Mouse (Mus musculus) olfactory bulb, adult 2 months (tissue): ENCODE measurements around the gene Pom121. TPM values are rescaled to one million over a fixed set of nuclear protein-coding genes. Genes with fewer than 3 reads are reported as not detected.
"Not testable (repeated sequence)": the region's sequence is repeated elsewhere in the genome, so short reads cannot be mapped to it uniquely, and the experiment has no call there.

ENCODE experiments used
- H3K27ac ChIP-seq: fragments of 200-500 bp; 2 replicates; pipeline ENCODE4 v1.5.1; 2012; ENCODE audit warnings: low read depth, low read length; ENCODE audit not compliant: insufficient read depth
- H3K4me1 ChIP-seq: fragments of 200-500 bp; 2 replicates; pipeline ENCODE4 v1.6.1; 2012; ENCODE audit warnings: low read length; ENCODE audit not compliant: control insufficient read depth, insufficient read depth
- H3K4me3 ChIP-seq: fragments of 200-500 bp; 2 replicates; pipeline ENCODE4 v1.5.1; 2012; ENCODE audit warnings: mild to moderate bottlenecking, low read depth, low read length, moderate library complexity; ENCODE audit not compliant: insufficient read depth
- CTCF ChIP-seq: fragments of 200-500 bp; IDR thresholded peaks from 2 replicates; pipeline ENCODE4 v1.5.1; 2012; ENCODE audit warnings: low read depth, mild to moderate bottlenecking, low read length, moderate library complexity; ENCODE audit not compliant: insufficient read depth
- POLR2A ChIP-seq: fragments of 200-500 bp; IDR thresholded peaks from 2 replicates; pipeline ENCODE4 v1.6.1; 2012; ENCODE audit warnings: mild to moderate bottlenecking, low read depth, low read length, moderate library complexity; ENCODE audit not compliant: insufficient read depth
- WGBS: fragments of 180-500 bp; shearing (Covaris S2); methylation state at CpG from one replicate; pipeline ENCODE4 v1.1.7; 2018; 5-methylcytosine and 5-hydroxymethylcytosine counted together
- polyA plus RNA-seq: library from polyadenylated mRNA; stranded (reverse); fragments of >200 nt; gene quantifications from 2 replicates; pipeline ENCODE4 v1.2.4, GENCODE M21; 2012; ENCODE audit warnings: low replicate concordance; ENCODE audit not compliant: missing spikeins, insufficient read depth, insufficient read length

Pom121 gene
- polyA plus RNA-seq, 1 experiment, result not detected

- Histone ChIP-seq H3K27ac (no peak overlapping the region), H3K4me3 (no peak overlapping the region), H3K4me1 (peaks cover 12% of the 10 kb centered on the region)
- WGBS, result 99% methylated on average over 5 of the region's 5 CpGs
- TF ChIP-seq POLR2A (no peak), CTCF (no peak)
These were observed 20.7 kb downstream of the Pom121 start for GRCm38 (mm10) chr5:135373601-135374000.

GRCm38 (mm10) chr5:135371195-135371594 lies 23.2 kb downstream of the Pom121 start:
- peaks cover 12% of the 10 kb centered on the region for H3K4me1 ChIP-seq
- H3K4me3 ChIP-seq, result no peak overlapping the region
- no peak for TF ChIP-seq CTCF
- TF ChIP-seq POLR2A, result no peak
- no peak overlapping the region for H3K27ac ChIP-seq
- WGBS, result 98% methylated on average over 13 of the region's 13 CpGs

GRCm38 (mm10) chr5:135369787-135370654 lies 24.3 kb downstream of the Pom121 start, which contains the start of gene Nsun5:
Gene Nsun5 (plus strand): TSS chr5:135369953.
- WGBS, result under 1% methylated on average over 64 of the region's 64 CpGs
- H3K27ac ChIP-seq, result peak within 1 kb of the TSS; percentile 72; the same call in 1 of the 2 replicates
- peak within 1 kb of the TSS; percentile 94 for H3K4me3 ChIP-seq
- TF ChIP-seq POLR2A (peak; percentile 79), CTCF (no peak)
- H3K4me1 ChIP-seq, result peaks cover 12% of the 10 kb centered on the region

DNA sequence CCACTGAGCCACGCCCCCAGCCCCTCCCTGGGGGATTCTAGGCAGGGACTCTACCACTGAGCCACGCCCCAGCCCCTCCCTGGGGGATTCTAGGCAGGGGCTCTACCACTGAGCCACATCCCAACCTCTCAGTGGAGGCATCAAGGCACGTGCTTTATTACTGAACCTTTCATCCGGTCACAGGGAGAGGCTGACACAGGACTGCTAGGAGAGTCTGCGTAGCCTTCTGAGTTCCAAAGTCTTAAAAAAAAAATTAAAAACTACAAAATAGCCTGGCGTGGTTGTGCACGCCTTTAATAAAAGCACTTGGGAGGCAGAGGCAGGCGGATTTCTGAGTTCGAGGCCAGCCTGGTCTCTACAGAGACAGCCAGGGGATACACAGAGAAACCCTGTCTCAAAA lies 25.1 kb downstream of the Pom121 start:
- H3K4me3 ChIP-seq, result peak overlapping the region; percentile 94
- H3K27ac ChIP-seq, result not testable (repeated sequence)
- WGBS, result 60% methylated on average over 9 of the region's 9 CpGs
- peaks cover 12% of the 10 kb centered on the region for H3K4me1 ChIP-seq

GRCm38 (mm10) chr5:135368312-135368711 lies 26.0 kb downstream of the Pom121 start:
- 79% methylated on average over 6 of the region's 6 CpGs for WGBS
- Histone ChIP-seq H3K4me1 (peaks cover 12% of the 10 kb centered on the region), H3K4me3 (no peak overlapping the region)

DNA sequence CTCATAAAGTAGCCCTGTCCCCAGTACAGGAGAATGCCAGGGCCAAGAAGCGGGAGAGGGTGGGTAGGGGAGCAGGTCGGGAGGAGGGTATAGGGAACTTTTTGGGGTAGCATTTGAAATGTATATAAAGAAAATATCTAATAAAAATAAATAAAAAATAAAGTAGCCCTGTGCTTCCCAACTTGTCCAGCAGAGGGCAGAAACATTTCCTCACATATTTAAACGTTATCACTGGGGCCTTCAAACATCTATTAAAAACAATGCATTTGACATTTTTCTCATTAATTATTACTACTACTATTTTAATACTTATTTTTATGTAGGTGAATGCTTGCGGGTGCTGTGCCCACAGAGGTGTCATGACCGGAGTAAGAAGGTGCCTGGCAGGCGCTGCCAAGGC lies 26.5 kb downstream of the Pom121 start:
- H3K4me3 ChIP-seq, result no peak overlapping the region
- 53% methylated on average over 6 of the region's 6 CpGs for WGBS
- no peak for TF ChIP-seq CTCF
- TF ChIP-seq POLR2A, result no peak
- peaks cover 12% of the 10 kb centered on the region for H3K4me1 ChIP-seq
- no peak overlapping the region for H3K27ac ChIP-seq

More at GRCm38 (mm10) chr5:135368312-135368711, 26.0 kb downstream of the Pom121 start:
- TF ChIP-seq POLR2A (no peak), CTCF (no peak)
- no peak overlapping the region for H3K27ac ChIP-seq

GRCm38 (mm10) chr5:135363540-135363939 lies 30.8 kb downstream of the Pom121 start:
- Histone ChIP-seq H3K4me1 (no peaks in the 10 kb centered on the region), H3K27ac (no peak overlapping the region), H3K4me3 (no peak overlapping the region)
- 26% methylated on average over 12 of the region's 12 CpGs for WGBS
- TF ChIP-seq POLR2A, result no peak
- TF ChIP-seq CTCF, result no peak; the same call in 1 of the 2 replicates

DNA sequence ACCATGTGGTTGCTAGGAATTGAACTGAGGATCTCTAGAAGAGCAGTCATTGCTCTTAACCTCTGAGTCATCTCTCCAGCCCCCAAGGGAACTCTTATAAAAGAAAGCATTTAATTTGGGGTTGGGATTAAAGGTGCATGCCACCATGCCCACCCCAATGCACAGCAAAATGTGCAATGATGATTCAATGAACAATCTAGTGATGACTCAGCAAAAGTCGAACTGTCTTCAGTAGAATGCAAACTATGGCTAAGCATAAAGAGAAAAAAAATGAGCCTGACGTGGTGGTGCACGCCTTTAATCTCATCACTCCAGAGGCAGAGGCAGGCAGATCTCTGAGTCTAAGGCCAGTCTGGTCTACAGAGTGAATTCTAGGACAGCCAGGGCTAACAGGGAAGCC lies 31.8 kb downstream of the Pom121 start:
- Histone ChIP-seq H3K27ac (no peak overlapping the region), H3K4me1 (no peaks in the 10 kb centered on the region), H3K4me3 (no peak overlapping the region)
- 79% methylated on average over 3 of the region's 3 CpGs for WGBS
- TF ChIP-seq POLR2A (no peak), CTCF (no peak)

DNA sequence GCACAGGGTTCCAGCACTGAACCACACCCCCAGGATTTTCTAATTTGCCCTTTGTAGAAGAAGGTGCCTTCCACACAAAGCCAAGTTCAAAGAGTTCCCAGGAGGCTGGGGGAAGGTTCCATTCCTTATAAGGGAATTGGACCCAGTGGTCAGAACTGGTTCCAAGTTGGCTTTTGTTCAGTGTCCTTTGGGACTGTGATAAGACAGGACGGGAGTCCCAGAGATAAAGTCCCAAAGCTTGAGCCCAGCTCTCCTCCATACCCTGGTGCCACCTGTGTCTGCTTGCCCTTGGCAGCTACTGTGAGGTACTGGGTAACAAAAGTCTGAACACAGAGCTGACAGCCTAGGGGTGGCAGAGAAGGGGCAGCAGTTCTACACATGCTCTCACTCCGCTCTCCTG lies 34.6 kb downstream of the Pom121 start:
- H3K4me3 ChIP-seq, result no peak overlapping the region
- TF ChIP-seq CTCF, result no peak
- TF ChIP-seq POLR2A, result no peak
- WGBS, result 93% methylated on average over 2 of the region's 2 CpGs
- H3K27ac ChIP-seq, result no peak overlapping the region
- H3K4me1 ChIP-seq, result no peaks in the 10 kb centered on the region
